Mouse (Mus musculus): ENCODE measurements around the gene Npat. TPM values are rescaled to one million over a fixed set of nuclear protein-coding genes. Genes with fewer than 3 reads are reported as not detected.

Gene Npat
- total RNA-seq (2015; ENCODE audit: low replicate concordance), result 34.2 and 35.2 TPM in 2 replicates
- 23.0 and 32.1 TPM in 2 replicates for total RNA-seq (2017; ENCODE audit: low replicate concordance)

DNA sequence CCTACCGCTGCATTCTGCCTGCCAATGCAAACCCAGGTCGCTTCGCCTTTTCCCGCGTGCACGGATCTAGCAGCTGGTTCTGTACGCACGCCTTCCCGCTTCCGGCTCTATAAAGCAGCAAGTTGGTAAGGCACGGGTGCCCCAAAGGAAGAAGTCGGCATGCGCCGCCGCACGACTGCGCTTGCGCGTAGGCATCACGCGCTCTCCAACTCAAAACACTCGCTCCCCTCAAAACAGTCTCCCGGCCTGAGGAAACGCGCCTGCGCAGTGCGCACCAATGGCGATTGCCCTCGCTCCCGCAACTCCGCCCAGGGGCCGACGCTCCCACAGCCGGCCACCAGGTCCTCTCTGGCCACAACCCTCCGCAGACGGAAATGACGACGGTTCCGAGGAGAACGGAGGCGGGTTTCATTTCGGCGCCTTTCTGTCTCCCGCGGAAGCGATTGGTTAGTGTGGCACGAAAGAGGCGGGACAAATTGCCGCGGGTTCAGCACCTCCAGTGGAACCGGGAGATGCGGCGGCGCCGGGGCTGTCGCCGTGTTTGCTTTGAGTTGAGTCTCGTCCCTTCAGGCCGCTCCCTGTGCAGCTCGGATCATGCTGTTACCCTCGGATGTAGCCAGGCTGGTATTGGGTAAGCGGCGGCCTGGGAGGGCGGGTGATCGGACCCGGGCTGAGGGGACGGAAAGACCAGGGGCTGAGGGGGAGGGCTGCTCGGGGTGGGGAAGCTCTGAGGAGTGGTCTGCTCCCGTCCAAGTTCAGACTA is at the start of gene Npat, which contains the start of gene Atm:
Npat (plus strand) TSS at position 490 of the 763 bp plus-strand sequence.
Atm (minus strand) TSS at position 183 of the 763 bp plus-strand sequence.
- peak; percentile 93 for ATAC-seq (replicated peaks; ENCODE audit: low FRiP score, poor library complexity, severe bottlenecking)

DNA sequence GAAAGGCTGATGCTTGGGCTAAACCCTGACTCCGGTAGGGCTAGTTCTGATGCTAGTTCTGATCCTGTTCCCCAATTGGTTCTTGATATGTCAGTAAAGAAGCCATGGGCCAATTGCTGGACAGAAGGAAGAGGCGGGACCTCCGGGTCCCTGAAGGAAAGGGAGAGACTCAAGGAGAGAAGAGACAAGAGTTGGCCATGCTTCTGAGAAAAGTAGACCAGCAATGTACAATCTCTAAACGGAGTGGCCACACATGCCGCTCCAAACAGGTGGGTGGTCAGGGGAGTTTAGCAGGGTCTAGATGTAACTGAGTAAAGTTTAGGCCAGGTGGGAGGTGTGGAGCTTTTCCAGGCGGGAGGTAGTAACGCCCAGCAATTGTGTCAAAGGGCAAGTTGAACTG is 28.8 kb upstream of the Npat start:
- ATAC-seq (replicated peaks; ENCODE audit: low FRiP score, poor library complexity, severe bottlenecking), result no peak

DNA sequence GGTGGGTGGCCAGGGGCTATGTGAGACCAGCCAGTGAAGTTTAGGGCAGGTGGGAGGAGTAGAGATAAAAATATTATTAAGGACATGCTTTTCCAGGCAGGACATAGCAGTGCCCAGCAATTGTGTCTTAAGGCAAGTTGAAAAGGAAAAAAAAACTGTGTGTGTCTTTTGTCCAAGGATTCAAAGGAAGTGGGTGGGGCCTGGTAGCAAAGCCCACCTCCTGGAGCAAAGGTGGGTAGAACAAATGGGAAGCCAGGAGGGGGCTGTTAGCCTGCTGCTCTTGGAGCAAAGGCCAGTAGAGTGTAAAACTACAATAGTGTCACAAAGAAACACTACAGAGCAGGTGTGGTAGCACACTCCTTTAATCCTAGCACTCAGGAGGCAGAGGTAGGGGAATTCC is 22.8 kb upstream of the Npat start:
- ATAC-seq (replicated peaks; ENCODE audit: low FRiP score, poor library complexity, severe bottlenecking), result no peak

DNA sequence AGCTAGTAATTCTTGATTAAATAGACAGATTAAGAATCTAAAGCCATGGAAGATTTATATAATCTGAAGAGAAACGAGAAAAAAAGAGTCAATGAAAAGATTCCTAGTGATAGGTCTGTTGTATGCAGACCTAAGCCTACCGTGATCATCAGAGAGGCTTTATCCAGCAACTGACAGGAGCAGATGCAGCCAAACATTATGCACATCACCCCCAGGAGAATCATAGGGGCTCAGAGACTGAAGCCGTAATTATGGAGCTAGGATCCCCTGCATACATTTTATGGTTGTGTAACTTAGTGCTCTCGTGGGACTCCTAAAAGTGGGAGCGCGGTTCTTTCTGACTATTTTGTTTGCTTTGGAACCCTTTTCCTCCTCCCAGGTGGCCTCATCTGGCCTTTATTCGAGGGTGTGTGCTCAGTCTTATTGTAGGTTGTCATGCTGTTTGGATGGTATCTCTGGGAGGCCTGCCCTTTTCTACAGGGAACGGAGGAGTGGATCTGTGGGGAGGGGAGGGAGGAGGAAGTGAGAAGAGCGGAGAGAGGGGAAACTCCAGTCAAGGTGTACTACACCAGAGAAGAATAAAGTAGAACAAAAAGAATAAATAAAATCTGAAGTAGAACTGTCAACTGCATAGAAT is 19.4 kb upstream of the Npat start:
- no peak for ATAC-seq (replicated peaks; ENCODE audit: low FRiP score, poor library complexity, severe bottlenecking)

DNA sequence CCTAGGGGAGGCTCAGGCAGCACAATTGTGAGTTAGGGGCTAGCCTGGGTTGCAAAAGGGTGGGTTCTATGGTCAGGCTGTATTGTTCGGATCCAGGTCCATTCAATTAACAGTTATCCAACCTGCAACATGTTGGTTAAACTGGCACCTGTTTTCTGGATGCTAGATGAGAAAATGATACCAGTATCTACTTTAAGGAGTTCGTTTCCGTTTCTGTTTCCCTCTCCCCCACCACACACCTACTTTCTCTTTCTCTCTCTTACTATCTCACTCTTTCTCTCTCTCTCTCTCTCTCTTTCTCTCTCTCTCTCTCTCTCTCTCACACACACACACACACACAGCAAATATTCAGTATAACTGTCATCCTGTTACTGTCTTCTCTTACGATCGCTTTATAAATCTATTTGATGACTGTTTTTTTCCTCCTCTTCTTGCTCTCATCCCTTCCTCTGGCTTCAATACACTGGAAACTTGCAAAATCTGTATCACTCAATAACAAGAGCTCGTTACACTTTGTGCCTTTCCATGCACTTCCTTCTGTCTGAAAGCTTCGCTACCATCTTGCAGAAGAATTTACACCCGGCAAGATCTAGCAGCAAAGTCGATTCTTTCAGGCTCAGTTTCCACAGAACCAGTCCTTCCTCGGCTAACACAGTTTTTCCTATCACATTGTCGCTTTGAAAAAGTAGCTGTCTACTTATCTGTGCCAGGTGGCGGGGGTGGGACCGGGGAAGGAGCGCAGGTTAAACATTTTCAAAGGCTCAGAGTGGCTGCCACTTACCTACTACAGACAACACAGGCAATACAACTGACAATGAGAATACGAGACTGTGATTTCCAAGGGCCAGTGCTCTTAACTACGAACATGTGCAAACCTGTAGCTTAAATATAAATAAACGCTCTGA is 1.2 kb upstream of the Npat start:
- ATAC-seq (replicated peaks; ENCODE audit: low FRiP score, poor library complexity, severe bottlenecking), result peak; percentile 28

DNA sequence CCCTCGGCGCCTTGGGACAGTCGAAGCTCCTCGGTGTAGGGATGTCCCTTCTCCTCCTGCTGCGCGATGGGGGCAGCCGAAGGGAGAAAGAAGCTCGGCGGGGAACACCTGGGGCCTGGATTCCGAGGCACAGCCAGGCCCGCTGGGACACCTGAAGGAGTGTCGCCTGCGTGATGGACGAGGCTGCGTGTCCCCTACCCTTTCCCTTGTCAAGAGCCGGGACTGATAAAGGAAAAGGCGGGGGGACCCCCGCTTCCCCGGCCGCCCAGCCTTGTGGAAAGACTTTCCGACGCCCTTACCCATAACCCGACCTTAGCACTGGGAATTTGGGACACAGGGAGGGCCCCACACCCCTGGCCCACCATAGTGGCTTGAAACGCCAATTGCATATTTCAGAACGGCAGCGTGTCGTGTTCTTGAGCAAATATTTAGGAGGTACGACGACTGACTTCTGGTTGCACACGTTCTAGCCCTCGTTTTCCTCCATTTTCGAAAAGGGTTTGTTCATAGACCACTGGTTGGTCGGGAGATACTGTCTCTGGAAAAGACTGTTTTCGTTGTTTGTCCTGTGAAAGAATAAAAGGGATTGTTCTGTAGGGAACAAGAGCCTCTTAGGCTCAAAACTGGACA is 604 bp downstream of the Npat start:
- peak; percentile 30 for ATAC-seq (replicated peaks; ENCODE audit: low FRiP score, poor library complexity, severe bottlenecking)

DNA sequence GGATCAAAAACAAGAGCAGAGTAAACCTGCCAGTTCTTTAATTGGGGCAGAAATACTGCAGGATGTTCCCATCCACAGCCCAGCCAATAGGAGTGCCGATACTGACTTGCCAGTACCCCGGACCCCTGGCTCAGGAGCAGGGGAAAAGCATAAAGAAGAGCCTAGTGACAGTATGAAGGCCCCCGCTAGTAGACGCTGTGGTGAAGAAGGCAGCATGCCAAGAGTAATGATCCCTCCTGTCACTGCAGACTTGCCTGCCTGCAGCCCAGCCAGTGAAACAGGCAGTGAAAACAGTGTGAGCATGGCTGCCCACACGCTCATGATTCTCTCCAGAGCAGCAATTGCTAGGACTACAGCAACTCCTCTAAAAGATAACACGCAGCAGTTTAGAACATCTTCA is 33.8 kb downstream of the Npat start:
- ATAC-seq (replicated peaks; ENCODE audit: low FRiP score, poor library complexity, severe bottlenecking), result no peak

DNA sequence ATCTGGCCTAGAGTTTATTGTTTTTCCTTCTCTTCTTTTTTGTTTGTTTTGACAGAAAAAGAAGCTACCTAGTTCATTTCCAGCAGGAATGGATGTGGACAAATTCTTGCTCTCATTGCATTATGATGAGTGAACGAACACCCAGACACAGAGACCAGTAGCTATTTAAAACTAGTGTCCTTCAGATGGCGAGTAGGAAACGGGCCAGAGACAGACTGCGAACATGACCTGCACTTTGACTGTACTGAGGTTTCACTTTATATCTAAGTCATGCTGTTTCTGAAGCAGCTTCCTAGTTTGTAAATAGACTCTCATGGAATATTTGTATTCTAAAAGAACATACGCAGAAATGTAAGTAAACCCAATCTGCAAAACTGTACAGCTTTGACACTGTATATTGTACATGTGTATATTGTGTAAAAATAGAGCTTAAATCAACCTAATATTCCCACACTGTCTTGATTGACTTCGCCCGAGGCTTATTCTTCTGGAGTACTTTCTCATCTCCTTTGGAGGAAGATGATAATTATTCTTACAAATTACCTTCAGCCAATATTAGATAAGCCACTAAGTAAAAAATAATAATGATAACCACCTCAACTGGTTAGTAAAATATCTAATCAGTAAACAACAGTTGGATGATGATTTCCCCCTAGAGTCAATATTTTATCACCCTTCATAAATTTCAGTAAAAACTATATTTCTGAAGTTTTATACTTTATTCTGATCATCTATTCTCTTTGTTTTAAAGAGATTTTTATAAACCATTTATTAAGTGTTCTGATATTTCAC is 35.9 kb downstream of the Npat start:
- ATAC-seq (replicated peaks; ENCODE audit: low FRiP score, poor library complexity, severe bottlenecking), result no peak

DNA sequence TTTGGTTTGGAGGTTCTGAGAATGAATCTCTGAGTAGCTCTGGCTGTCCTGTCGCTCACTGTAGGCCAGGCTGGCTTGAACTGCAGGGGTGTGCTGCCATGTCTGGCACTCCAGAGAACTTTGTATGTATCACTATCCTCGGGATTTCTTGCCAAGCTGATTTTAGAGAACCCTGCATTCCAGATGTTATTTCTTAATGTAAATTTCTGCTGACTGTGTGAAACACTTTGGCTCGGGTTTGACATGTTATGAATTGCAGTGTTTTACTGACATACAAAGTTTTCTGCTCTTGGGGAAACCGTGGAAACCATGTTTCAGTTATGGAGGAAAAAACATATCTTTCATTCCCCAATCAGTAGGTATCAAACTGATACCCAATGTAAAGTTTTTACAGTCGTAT is 38.9 kb downstream of the Npat start:
- no peak for ATAC-seq (replicated peaks; ENCODE audit: low FRiP score, poor library complexity, severe bottlenecking)

DNA sequence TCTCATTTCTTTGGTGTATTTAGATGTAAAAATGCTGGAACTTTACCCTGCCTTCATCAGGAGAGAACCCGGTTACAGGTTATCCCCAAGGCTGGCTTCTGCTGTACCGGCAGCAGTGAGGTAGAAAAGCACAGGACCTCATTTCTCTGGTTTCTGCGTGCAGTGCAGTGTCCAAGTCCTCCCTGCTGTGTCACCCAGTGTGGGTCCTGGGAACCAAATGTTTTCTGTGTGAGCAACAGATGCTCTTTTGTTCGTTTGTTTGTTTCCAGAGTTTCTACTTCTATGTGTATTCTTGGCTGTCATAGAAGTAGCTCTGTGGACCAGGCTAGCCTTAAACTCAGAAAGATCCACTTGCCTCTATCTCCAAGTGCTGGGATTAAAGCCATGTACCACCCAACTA is 45.0 kb downstream of the Npat start:
- no peak for ATAC-seq (replicated peaks; ENCODE audit: low FRiP score, poor library complexity, severe bottlenecking)

DNA sequence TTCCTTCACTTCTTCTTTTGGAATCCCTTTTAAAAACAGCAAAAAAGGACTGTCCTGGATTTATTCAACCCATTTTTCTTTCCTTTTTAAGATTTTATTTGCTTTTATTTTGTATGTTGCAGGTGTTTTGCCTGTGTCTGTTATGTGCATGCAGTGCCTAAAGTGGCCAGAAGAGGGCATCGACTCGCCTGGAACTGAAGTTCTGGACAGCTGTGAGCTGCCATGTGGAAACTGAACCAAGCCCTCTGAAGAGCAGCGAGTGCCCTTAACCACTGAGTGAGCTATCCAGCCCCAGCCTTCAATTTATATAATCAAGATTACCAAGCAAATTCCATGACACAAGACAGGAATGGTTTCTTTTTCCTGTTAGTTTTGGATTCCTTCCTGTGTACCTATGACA is 57.9 kb downstream of the Npat start:
- ATAC-seq (replicated peaks; ENCODE audit: low FRiP score, poor library complexity, severe bottlenecking), result peak; percentile 92

DNA sequence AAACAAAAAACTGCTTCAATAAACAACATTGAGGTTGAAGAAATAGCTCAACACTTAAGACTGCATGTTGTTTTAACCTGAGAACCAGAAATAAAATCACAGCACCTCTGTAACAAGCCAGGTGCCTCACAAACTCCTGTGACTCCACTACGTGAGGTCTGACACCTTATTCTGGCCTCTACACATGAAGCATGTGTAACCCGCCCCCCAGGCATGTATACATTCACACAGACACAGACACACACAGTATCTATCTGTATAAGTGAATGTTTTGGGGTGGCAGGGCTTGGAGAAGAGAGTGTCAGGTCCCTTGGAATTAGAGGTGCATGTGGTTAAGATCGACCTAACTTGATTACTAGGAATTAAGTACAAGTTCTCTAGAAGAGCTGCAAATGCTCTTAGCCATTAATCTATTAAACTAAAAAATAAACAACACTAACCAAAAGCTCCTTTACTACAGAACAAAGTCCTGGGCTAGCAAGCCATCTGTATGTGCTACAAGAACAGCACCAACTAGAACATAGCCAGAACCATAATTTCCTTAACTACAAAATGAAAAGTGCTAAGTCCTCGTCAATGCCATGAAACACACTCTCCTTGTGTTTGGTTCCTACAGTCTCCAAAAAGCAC is 60.2 kb downstream of the Npat start:
- no peak for ATAC-seq (replicated peaks; ENCODE audit: low FRiP score, poor library complexity, severe bottlenecking)

DNA sequence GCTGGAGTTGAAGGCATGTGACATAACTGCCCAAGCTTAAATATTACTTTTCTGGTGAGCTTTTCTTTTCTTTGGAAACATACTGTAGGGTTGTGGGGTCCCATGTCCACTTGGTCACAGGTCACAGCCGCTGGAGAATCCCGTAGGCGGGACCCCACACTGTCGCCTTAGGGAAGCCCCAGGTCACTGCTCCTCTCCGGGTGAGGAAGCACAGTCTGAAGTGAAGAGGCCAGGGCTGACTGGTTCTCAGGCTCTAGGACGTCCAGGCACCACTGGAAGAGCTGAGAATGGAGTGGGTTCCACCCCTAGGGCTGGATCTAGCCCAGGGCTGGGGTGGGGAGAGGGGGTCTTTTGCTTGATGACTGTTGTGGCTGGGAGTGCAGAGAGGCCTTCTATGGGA is 61.8 kb downstream of the Npat start:
- no peak for ATAC-seq (replicated peaks; ENCODE audit: low FRiP score, poor library complexity, severe bottlenecking)

DNA sequence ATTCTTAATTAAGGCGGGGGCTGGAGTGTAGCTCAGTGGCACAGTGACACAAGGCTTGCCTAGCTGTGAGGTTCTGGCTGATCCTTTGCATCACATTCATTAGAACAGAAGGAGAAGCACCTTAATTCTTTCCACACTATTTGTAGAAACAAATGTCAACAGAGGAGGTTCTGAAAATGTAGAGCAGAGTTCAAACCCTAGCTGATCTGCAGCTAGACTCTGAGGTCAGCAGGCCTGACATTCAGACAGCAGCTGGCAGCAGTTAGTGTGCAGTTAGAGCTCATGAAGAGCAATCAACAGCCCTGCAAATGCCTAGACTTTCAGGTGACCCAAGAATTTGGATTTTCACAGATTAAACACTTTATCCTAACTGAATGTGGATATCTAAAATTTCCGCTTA is 64.7 kb downstream of the Npat start:
- no peak for ATAC-seq (replicated peaks; ENCODE audit: low FRiP score, poor library complexity, severe bottlenecking)

DNA sequence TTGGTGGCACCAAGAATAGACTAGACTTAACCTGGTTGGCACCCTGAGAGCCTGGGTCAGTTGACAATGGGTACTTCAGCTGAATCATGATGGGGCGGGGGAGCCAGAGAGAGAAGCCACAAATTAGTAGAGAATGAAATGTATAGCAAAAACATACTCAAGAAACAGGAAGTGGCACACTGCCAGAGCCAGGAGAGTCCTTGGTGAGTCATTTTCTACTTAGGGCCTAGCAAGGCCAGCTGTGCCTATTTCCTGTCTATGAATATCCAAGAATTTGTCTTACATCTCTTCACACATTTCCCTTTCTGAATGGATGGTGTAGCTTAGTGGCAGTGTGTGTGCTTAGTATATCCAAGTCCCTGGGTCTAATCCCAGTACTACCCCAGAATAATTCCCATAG is 66.5 kb downstream of the Npat start:
- ATAC-seq (replicated peaks; ENCODE audit: low FRiP score, poor library complexity, severe bottlenecking), result no peak

DNA sequence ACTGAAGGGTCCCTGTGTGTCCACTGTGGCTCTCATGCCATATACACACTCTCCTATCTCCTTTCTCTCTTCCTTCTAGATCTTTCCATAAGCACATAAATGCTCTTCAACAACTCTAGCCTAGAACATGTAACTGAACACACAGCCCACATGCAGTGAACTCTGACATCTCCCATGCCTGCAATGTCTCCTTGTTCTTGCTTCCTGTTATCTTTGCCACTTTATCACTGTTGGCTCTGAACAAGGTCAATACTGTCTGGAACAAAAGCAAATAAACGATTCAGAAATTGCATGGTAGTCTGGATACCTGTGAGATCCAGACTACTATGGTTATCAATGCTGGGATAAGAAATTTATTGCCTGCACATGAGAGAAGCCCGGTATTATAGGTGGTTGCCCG is 67.0 kb downstream of the Npat start:
- ATAC-seq (replicated peaks; ENCODE audit: low FRiP score, poor library complexity, severe bottlenecking), result no peak

DNA sequence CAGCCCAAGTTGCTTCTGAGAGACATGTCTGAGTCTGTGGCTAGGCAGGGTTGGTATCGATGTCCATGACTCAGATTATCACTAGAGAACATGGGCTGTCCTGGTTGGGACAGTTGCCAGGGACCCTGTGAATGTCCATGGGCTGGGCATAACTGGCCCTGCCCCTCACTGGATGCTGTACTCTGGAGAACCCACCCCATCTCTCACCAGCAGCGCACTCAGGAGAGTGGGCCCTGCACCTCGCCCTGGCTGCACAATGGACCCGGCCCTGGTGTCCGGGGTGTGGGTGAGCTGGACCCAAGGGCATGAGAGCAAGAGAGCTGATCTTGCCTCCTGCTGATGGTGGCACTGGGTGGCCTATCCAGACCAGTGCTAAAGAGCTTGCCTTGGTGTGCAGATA is 68.1 kb downstream of the Npat start:
- ATAC-seq (replicated peaks; ENCODE audit: low FRiP score, poor library complexity, severe bottlenecking), result no peak

DNA sequence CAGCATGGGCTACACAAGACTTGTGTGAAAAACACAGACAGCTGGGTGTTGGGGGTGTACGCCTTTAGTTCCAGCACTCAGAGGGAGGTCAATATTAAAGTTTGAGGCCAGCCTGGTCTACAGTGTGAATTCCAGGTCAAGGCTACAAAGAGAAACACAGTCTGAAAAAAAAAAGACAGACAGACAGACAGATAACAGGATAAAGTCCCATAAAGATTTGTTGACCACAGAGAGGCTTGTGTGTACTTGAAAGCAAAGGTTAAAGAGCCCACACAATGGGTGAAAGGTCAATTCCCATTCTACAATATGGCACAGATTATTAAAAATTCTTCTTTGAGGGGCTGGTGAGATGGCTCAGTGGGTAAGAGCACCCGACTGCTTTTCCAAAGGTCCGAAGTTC is 70.3 kb downstream of the Npat start:
- no peak for ATAC-seq (replicated peaks; ENCODE audit: low FRiP score, poor library complexity, severe bottlenecking)

DNA sequence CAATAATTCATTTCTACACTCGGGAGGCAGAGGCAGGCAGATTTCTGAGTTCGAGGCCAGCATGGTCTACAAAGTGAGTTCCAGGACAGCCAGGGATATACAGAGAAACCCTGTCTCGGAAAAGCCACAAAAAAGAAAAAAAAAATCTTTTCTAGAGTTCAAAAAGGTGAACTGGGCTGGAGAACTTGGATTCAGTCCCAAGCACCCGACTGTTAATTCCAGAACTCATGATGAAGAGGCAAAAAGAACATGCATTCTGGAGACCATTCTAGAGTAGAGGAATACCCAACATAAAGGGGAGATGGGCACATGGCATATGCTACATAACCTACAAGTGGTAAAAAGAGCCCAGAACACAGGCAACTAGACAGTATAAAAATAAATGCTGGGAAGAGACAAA is 71.0 kb downstream of the Npat start:
- no peak for ATAC-seq (replicated peaks; ENCODE audit: low FRiP score, poor library complexity, severe bottlenecking)
